Mouse (Mus musculus) limb, embryonic 11.5 days (tissue): ENCODE data around the gene Aspm. TPM values are rescaled to one million over a fixed set of nuclear protein-coding genes. Genes with fewer than 3 reads are reported as not detected.

Source experiments
- ATAC-seq: fragments of 200-750 bp; cut with Nextera tagmentation; 2 replicates; pipeline ENCODE4 v1.8.0; 2017; ENCODE audit warnings: low read depth; ENCODE audit not compliant: insufficient number of reproducible peaks, low FRiP score, low TSS enrichment
- DNase-seq: peaks from one replicate; pipeline ENCODE4 v3.0.0-alpha.2; 2015; ENCODE audit warnings: low spot score
- H3K27ac ChIP-seq: fragments of 300-500 bp; sonication (generic); replicated peaks from 2 replicates; pipeline ENCODE4 v1.5.1; 2014; ENCODE audit warnings: low read depth, mild to moderate bottlenecking, low read length
- H3K27me3 ChIP-seq: fragments of 300-500 bp; sonication (generic); 2 replicates; pipeline ENCODE4 v1.6.1; 2014; ENCODE audit warnings: mild to moderate bottlenecking, low read length, mixed read lengths; ENCODE audit not compliant: control insufficient read depth, insufficient read depth
- H3K36me3 ChIP-seq: fragments of 300-500 bp; sonication (generic); 2 replicates; pipeline ENCODE4 v1.6.1; 2014; ENCODE audit warnings: mild to moderate bottlenecking, low read length, moderate library complexity, mixed read lengths; ENCODE audit not compliant: control insufficient read depth, insufficient read depth
- H3K4me1 ChIP-seq: fragments of 300-500 bp; sonication (generic); 2 replicates; pipeline ENCODE4 v1.6.1; 2014; ENCODE audit warnings: low read length, mixed read lengths; ENCODE audit not compliant: control insufficient read depth, insufficient read depth
- H3K4me2 ChIP-seq: fragments of 300-500 bp; sonication (generic); 2 replicates; pipeline ENCODE4 v1.6.1; 2014; ENCODE audit warnings: low read depth, mild to moderate bottlenecking, moderate library complexity; ENCODE audit not compliant: severe bottlenecking
- H3K4me3 ChIP-seq: fragments of 300-500 bp; sonication (generic); 2 replicates; pipeline ENCODE4 v1.5.1; 2014; ENCODE audit warnings: low read depth, low read length
- H3K9ac ChIP-seq: fragments of 300-500 bp; sonication (generic); 2 replicates; pipeline ENCODE4 v1.6.1; 2014; ENCODE audit warnings: mild to moderate bottlenecking, low read length
- H3K9me3 ChIP-seq: fragments of 300-500 bp; sonication (generic); 2 replicates; pipeline ENCODE4 v1.6.1; 2016; ENCODE audit warnings: low read length; ENCODE audit not compliant: control insufficient read depth
- WGBS: fragments of 180-500 bp; shearing (Covaris S2); extraction: QIAGEN DNeasy Blood & Tissue Kit; methylation state at CpG from one replicate; pipeline ENCODE4 v1.1.7; 2014; 5-methylcytosine and 5-hydroxymethylcytosine counted together
- polyA plus RNA-seq: library from polyadenylated mRNA; unstranded; fragments of >200 nt; fragmentation: Nextera tagmentation; extraction: Ambion mirVana; gene quantifications from 2 replicates; pipeline ENCODE4 v1.2.1, GENCODE M21; 2014

The Aspm gene
- polyA plus RNA-seq, 1 experiment from 2014 or later, result 26.8 TPM

DNA sequence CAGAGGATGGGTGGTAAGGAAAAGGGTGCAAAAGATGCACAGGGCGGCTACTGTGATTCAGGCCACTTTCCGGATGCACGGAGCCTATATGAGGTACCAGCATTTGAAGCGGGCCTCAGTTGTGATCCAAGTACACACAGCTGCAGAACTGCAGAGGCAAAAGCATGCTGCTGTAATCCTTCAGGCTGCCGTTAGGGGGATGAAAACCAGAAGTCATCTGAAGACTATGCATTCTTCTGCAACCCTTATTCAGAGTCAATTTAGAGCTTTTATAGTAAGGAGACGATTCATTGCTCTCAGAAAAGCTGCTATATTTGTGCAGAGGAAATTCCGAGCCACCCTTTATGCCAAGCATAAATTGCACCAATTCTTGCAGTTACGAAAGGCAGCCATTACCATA lies 25.7 kb downstream of the Aspm start:
- H3K4me3 ChIP-seq, result no peak overlapping the region
- no peak overlapping the region for H3K27ac ChIP-seq
- DNase-seq (no peak), ATAC-seq (no peak)
- WGBS, result 89% methylated on average over 8 of the region's 8 CpGs
- H3K4me1 ChIP-seq, result no peaks in the 10 kb centered on the region
- H3K9ac ChIP-seq, result no peak overlapping the region
- no peaks in the 10 kb centered on the region for H3K27me3 ChIP-seq
- H3K9me3 ChIP-seq, result no peaks in the 10 kb centered on the region
- H3K4me2 ChIP-seq, result no peak overlapping the region
- peaks cover 25% of the 10 kb centered on the region for H3K36me3 ChIP-seq

DNA sequence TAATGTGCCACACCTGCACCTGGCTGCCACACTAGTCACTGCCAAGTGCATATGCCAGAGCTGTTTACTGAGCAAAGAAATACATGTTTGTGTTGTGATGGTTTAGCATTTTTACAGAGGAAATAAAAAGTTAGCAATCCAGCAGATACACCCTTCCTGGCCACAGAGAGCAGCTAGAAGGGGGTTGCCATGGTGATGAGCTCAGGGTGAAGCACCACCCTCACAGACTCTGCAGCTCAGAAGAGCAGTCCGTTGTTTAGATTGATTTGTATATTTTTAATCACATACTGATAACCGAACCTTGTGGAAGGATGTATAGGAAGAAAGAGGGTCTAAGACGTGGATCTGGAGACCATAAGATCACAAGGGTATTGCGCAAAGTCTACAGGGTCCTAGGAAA lies 26.6 kb downstream of the Aspm start:
- Histone ChIP-seq H3K4me3 (no peak overlapping the region), H3K9me3 (no peaks in the 10 kb centered on the region), H3K4me1 (no peaks in the 10 kb centered on the region), H3K4me2 (no peak overlapping the region), H3K9ac (no peak overlapping the region), H3K27ac (no peak overlapping the region), H3K27me3 (no peaks in the 10 kb centered on the region), H3K36me3 (peaks cover 23% of the 10 kb centered on the region)
- ATAC-seq (no peak), DNase-seq (no peak)
- 95% methylated on average over 4 of the region's 4 CpGs for WGBS

DNA sequence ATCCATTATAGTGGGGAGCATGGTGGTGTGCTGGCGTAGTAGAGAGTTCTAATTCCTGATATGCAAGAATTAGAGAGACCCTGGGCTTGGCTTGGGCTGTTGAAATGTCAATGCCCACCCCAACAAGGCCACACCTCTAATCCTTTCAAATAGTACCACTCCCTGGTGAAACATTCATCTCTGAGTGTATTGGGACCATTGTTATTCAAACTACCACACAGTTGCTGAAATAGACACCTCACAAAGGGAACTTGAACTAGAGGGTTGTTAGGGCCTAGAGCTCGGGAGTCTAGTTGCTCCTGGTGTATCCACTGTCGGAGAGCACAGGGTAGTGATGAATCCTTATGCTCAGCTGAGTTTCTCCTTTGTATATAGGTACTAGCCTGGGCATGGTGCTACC lies 40.1 kb downstream of the Aspm start:
- 91% methylated on average over 3 of the region's 3 CpGs for WGBS
- no peak overlapping the region for H3K4me2 ChIP-seq
- H3K27ac ChIP-seq, result no peak overlapping the region
- no peaks in the 10 kb centered on the region for H3K4me1 ChIP-seq
- H3K9ac ChIP-seq, result no peak overlapping the region
- H3K36me3 ChIP-seq, result peaks cover 15% of the 10 kb centered on the region; the same call in 1 of the 2 replicates
- no peak overlapping the region for H3K4me3 ChIP-seq
- H3K27me3 ChIP-seq, result no peaks in the 10 kb centered on the region
- ATAC-seq (no peak), DNase-seq (no peak)
- H3K9me3 ChIP-seq, result no peaks in the 10 kb centered on the region

DNA sequence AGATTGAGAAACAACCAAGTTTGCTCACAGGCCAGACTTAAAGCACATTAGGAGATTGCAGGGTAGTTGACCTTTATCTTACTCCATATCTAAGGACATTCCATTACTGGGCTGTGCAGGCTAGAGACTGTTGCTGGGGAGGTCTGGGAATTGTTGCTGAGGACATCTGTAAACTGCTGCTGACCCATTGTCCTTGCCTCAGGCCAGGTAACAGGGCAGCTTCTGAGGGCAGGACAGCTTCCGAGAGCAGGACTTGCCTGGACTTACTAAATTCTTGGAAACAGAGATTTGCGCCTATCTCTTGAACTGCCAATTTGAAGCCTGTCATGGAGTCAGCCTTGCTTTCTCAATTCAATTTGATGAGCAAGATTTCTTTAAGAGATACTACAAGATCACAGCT lies 40.8 kb downstream of the Aspm start:
- H3K9me3 ChIP-seq, result no peaks in the 10 kb centered on the region
- ATAC-seq (no peak), DNase-seq (no peak)
- H3K9ac ChIP-seq, result no peak overlapping the region
- 88% methylated on average over 2 of the region's 2 CpGs for WGBS
- H3K27me3 ChIP-seq, result no peaks in the 10 kb centered on the region
- no peak overlapping the region for H3K4me2 ChIP-seq
- H3K36me3 ChIP-seq, result peaks cover 10% of the 10 kb centered on the region; the same call in 1 of the 2 replicates
- H3K4me1 ChIP-seq, result no peaks in the 10 kb centered on the region
- no peak overlapping the region for H3K27ac ChIP-seq
- no peak overlapping the region for H3K4me3 ChIP-seq

DNA sequence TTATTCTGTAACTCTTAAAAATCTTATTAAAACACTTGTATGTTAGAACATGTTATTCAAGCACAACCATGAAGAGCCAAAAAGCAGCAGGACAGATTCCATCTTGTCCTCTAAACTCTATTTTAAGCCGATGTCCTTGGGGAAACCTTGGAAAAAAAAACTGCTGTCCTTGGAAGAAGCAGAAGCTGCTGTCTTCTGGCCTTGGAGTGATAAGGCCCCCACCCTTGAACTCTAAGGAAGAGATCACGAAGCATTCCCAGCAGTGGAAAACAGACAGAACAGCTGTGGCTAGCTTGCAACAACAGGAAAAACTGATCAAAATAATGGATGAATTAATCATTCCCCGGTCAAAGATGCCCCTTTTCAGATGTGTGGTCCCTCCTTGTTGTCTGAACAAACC lies 41.6 kb downstream of the Aspm start:
- Histone ChIP-seq H3K36me3 (peaks cover 8% of the 10 kb centered on the region; the same call in 1 of the 2 replicates), H3K9ac (no peak overlapping the region)

DNA sequence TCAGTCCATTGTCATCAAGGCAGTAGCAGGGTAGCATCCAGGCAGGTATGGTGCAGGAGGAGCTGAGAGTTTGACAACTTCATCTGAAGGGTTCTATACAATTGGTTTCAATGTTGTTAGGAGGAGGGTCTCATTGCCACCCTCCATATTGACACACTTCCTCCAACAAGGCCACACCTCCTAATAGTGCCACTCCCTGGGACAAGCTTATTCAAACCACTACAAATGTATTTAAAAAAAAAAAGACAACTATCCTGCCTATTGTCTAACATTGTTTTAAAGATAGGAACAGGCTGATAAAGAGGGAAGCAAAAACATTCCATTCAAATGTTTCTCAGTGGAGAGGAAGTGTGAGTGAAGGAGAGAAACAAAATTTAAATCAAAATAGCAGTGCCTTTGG lies 45.2 kb downstream of the Aspm start:
- Histone ChIP-seq H3K4me3 (no peak overlapping the region), H3K36me3 (no peaks in the 10 kb centered on the region), H3K27ac (no peak overlapping the region), H3K4me2 (no peak overlapping the region), H3K9ac (no peak overlapping the region), H3K27me3 (no peaks in the 10 kb centered on the region), H3K9me3 (no peaks in the 10 kb centered on the region), H3K4me1 (no peaks in the 10 kb centered on the region)
- ATAC-seq (no peak), DNase-seq (no peak)

More for the DNA sequence above, 41.6 kb downstream of the Aspm start:
- Histone ChIP-seq H3K4me2 (no peak overlapping the region), H3K27ac (no peak overlapping the region), H3K27me3 (no peaks in the 10 kb centered on the region), H3K9me3 (no peaks in the 10 kb centered on the region), H3K4me3 (no peak overlapping the region), H3K4me1 (no peaks in the 10 kb centered on the region)
- ATAC-seq (no peak), DNase-seq (no peak)
- WGBS, result 89% methylated on average over 3 of the region's 3 CpGs

DNA sequence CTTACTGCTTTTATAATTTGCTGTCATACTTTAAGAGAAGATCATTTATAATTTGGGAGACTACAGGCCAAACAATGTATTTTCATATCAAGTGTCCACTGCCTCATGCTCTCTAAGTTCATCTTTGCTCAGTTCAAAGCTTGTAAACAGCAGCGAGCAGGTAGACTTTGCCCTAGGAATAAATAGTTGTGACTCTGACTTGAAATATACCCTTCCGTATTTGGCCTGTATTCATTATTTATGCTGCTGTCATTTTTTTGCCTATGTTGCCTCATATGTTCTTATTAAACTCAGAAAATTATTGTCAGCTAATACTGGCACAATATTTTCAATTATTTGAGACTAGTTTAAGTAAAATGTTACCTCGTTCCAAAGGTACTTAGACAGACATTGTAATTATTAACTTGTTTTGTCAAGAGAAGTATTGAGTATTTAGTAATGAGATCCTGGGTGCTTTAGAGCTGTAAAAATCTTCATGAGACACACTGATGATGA lies 46.7 kb downstream of the Aspm start, which contains the start of gene F13b:
F13b (plus strand) TSS at position 445 of the 495 bp plus-strand sequence.
- H3K27me3 ChIP-seq, result no peaks in the 10 kb centered on the region
- no peaks in the 10 kb centered on the region for H3K36me3 ChIP-seq
- no peak for DNase-seq
- no peak within 1 kb of the TSS for H3K9ac ChIP-seq
- no peak within 1 kb of the TSS for H3K4me3 ChIP-seq
- H3K27ac ChIP-seq, result no peak within 1 kb of the TSS
- H3K4me1 ChIP-seq, result no peaks in the 10 kb centered on the region
- no peaks in the 10 kb centered on the region for H3K9me3 ChIP-seq
- no peak within 1 kb of the TSS for H3K4me2 ChIP-seq
- no peak for ATAC-seq
- 90% methylated on average over 3 of the region's 3 CpGs for WGBS

DNA sequence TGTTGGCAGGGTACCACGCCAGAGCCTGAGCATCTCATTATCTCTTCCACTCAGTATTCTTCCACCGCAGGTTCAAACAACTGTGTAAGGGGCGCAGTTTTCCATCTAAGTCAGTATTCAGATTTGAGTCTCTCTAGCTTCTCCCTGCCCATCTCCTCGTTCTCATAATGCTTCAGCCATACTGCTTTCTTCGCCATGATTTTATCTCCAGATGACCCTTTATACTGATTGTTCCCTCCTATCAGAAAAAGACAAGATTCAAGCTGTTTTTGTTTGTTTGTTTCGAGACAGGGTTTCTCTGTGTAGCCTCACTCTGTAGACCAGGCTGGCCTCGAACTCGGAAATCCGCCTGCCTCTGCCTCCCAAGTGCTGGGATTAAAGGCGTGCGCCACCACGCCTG lies 60.0 kb downstream of the Aspm start:
- Histone ChIP-seq H3K9ac (no peak overlapping the region), H3K27ac (no peak overlapping the region), H3K36me3 (no peaks in the 10 kb centered on the region), H3K4me1 (no peaks in the 10 kb centered on the region), H3K4me3 (no peak overlapping the region), H3K9me3 (no peaks in the 10 kb centered on the region), H3K27me3 (no peaks in the 10 kb centered on the region), H3K4me2 (no peak overlapping the region)
- ATAC-seq (no peak), DNase-seq (no peak)
- WGBS, result 86% methylated on average over 12 of the region's 12 CpGs
